Mouse (Mus musculus) left cerebral cortex, postnatal 10 days (tissue): ENCODE measurements at regions not wholly inside any gene's neighbourhood (a gene's known extent, or its start where the extent isn't known, plus 50 kb on each side); places are given as distances from the start of the nearest gene placed in this dataset.

Source experiments
- DNase-seq, 2 experiments: peaks; one replicate each; pipeline ENCODE4 v3.0.0; 2021 to 2022; ENCODE audit warnings: low spot score in 2 of 2, mixed read lengths in 1 of 2; ENCODE audit errors: extremely low spot score in 1 of 2
- intact Hi-C: fragments of 180-260 bp; cut with DNase I; formaldehyde crosslinking; loops from one replicate; pipeline ENCODE4 v1.15.1; 2025

DNA sequence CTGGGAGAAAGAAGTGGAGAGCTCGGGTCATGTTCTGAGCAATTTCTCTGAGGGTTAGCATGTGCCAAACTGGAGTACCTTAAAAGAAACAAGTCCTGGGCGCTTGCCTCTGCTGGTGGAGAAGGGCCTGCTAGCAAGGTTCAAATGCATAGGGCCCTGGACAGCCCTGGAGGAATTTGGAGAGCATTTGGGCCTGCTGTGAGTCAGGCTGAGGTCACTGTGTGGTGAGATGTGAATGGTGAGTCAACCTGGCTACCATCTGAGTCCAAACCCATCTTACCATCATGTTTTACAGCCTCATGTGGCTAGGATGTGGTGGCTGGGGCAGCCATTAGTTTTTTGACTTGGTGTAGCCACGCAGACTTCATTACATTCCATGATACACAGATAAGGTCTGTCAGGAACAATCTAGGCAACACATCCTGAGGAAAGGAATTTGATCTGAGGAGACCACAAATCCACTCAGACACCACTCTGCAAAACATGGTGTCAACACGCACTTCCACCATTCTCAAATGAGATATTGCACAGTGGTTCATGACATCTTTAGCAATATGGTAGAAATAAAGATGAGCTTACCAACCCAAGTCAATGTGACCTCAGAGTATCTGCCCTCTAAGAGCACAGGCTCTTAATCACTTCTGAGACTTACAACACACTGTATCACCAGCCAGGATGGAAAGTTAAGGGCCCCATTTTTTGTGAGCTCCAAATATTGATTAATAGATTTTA is 83.1 kb downstream of the Thbs2 start:
- no peak for DNase-seq
- intact Hi-C loops = no loop called here

DNA sequence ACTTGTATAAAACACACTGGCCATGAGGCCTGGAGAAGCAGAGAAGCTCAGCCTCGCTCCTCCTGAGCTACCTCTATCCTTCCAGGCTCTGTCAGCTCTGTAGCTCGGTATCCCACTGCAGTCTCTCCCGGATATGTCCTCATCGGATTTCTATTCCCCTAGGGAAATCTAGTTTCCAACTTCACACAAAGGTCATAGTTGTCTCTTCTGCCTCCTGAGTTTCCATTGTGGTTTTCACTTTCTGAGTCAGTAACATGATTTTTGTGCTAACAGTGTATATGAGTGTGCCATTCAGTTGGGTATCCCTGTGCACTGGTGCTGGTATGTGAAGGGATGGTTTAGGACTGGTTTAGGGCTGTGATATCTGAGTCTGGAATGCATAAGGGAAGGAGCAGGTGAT is 85.2 kb downstream of the Thbs2 start:
- DNase-seq = no peak
- intact Hi-C loops = no loop called here

DNA sequence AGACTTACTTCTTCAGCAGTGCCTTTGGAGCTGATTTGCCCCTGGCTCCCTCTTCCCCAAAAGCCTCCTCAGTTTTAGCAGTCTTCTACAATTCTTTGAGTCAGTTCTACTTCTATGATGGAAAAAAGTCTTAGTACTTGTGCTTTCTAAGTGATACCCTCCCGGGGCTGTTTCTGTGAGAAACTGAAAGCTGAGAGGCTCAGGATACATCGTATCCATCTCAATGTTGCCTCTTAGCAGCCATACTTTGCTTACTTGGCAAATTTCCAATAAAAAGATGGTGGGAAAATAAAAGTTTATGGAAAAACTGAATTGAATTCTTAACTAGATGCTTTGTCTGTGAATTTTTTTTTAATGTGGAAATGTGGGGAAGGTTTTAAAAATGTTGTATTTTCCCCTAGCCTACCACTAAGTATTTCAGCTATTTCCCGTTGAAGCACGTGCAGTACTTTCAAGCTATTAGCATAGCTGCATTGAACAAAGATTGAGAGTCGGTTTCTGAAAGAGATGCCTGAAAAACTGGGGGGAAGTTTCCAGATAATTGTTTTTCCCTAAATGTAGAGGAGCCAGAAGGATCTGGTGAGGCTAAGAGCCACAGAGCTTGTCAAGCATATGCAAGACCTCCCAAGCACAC is 87.6 kb downstream of the Thbs2 start:
- intact Hi-C loops = no loop called here
- no peak for DNase-seq

DNA sequence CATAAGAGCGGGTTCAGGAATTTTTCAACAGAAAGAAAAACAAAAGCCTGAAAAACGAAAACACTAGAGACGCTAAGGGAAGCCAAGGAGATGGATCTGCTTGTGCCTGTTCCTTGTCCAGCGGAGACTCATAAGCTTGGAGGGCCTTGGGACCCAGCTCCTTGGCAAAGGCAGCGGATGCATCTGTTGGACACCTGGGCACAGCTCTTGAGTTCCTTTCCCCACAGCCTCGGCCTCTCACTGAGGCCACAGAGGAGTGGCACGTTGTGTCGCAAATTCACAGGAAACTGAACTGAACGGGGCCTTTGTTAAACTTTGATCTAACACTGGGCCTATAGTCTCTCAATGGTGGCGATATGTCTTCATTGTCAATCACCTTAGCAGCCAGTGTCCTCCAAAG is 94.4 kb downstream of the Thbs2 start:
- intact Hi-C loops = no loop called here
- DNase-seq = no peak

DNA sequence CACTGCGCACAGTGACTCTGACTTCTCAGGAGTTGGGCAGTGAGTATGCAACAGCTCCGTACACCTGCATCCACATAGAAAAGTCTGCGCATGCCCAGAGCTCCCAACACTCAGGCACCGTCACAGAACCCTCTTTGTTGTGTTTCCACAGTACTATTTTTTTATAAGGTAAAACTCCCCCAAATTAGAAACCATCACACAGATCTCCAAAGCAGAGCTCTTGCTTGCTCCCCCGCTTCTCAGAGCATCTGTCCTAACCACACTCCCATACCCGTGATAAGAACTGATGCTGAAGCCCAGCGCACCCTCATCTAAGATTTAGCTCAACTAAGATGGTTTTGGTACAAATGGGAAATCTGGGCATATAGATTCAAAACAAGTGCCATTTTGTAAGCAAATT is 97.6 kb downstream of the Thbs2 start:
- DNase-seq = no peak
- intact Hi-C loops = no loop called here

DNA sequence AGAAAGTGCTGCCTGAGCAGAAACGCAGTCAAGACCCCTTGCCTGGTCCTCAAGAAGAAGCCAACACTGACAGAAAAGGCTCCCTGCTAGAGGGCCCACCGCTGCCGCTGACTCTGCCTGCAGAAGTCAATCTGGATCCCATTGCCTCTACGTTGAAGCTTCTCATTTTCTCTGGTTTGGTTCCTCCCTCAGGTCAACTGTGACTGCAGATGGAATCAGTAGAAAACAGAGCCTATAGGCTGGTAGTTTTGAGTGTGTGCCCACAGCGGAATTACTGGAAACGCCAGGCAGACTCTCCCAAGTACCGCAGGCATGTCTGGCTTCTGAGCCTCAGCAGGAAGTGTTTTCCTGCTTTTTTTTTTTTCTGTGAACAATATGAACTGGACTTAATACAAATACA is 98.5 kb downstream of the Thbs2 start:
- DNase-seq = no peak
- intact Hi-C loops = no loop called here

DNA sequence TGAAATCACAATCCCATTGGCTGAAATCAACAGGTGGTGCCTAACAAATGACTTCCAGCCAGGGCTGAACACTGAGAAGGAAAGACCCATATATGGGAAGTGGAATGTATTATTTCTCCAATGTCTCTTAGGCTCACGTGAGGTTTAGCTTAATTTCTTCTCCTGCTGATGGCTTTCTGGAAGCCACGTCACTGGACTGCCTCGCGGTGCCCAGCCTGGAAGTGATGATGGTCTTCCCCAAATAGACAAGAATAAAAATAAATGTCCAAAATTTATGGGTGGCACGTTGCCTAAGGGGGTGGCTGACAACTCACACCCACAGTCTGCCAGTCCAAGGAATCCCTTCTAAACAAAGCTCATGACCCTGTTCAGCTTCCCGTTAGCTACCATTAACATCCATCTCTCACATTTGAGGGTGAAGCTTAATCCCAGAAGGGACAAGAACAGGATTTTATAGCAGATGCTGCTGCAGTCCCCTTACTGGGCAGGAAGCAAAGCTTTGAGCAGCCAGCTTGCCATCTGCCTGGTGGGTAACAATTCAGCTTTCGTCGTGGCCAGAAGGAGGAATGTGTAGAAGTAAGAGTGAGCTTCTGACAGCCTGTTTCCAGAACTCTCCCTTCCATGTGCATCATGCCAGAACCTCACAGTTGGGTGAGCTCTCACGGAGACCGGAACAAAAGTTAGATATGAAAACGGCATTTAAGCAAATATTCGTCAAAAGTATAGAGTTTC is 105.8 kb downstream of the Thbs2 start:
- peak in 1 of 2 experiments; percentile 51 for DNase-seq
- intact Hi-C loops = no loop called here

DNA sequence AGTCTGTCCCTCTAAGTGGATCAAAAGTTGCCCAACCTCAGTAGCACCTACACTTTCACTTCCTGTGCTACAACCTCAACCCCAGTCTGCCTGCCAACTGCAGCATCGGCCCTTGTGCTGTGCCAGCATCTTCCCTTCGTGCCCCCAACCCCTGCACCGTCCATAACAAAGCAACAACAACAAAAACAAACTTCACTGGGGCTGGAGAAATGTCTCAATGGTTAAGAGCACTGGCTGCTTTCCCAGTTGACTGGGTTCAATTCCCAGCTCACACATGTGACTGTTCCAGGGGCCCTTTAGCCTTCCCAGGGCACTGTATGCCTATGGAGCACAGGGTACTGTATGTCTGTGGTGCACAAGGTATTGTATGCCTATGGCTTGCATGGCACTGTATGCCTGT is 114.4 kb downstream of the Thbs2 start:
- no peak for DNase-seq
- intact Hi-C loops = no loop called here

DNA sequence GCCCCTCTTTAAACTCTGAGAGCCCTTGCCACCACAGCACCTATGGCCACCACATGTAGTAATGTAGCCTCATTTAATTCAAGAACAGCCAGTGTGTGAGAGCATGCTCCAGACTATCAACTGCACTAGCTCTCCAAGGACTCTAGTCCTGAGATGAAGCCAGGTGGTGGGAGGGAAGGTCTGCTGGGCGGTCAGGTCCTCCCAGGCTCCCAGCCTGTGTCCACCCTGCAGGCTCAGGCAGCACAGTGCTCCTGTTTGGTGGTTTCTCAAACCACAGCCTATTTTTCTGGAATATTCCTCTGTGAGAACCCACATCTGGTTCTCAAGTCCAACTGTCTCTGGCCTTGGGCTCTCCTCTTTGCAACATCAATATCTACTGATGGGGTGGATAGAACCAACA is 115.3 kb downstream of the Thbs2 start:
- no peak for DNase-seq
- intact Hi-C loops = no loop called here

DNA sequence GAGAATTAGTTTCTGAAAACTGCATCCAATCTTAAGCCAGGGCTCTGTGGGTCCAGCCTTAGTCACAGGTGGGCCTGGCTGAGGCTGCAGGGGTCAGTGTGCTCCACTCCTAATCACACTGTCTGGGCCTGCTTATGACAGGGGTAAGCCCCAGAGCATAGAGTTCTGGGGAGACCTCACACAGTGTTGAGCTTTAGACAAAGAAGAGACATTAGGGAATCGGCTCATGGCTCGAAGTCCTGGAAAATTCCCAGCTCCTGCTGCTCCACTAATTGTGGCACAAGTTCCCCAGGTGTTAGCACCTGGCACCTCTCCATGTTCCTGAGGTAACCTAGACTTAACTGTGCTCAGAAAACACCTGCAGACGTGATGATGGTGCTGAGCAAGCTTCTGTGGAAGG is 115.8 kb downstream of the Thbs2 start:
- DNase-seq = no peak
- intact Hi-C loops = no loop called here

DNA sequence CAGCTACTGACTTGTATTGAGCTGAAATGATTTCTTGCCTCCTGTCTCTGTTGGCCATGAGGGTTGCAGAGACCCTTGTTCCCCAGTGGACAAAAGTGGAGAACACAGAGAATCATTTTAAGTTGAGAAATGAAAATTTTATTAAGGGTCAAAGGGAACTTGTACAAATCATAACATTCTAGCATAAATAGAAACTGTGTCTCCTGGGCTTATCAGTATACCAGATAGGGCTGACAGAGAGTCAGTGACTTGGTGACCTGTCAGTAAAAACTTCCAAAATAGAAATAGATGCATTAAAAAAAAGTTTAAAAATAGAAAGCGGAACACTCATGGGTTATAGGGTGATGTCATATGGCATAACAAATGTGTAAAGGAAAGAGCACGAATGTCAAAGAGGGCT is 117.9 kb downstream of the Thbs2 start:
- intact Hi-C loops = no loop called here
- DNase-seq = no peak

DNA sequence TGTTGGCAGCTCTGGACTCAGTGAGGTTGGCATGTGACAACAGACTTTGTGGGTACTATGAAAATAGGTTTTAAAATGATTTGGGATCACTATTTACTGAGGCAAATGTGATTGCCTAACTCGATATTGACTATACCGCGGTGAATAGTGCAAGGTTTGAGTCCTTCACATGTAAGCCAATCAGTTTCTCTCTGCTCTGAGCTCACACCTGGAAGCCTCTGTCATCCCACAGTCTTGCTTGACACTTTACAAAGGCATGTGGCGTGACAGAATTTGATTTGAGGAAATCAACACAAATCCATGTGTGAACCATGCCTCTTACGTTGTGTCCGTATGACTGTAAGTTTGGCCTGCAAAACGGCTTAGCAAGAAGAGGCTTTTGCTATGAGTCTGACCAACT is 122.9 kb downstream of the Thbs2 start:
- intact Hi-C loops = no loop called here
- no peak for DNase-seq

DNA sequence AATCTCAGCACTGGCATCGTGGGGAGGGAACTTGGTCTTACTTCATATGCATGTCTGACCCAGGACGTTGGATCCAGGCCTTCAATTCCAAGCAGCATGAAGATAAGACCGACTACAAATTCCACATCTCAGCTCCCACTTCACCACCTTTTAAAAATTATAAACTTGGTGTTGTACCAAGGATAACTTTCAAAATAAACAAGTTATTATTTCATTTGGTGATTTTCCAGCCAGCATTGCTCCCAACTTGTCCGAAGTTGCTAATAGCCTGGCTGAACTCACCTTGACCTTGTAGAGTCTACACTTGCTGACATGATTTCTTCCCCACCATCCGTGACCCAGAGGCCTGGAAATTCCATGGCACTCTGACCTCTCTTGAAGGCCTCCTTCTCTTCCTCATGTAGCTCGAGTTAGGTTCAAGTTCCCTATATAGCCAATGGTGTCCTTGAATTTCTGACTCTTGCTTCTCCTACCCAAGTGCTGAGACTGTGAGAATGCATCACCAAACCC is 123.7 kb downstream of the Thbs2 start:
- DNase-seq = no peak
- intact Hi-C loops = no loop called here

DNA sequence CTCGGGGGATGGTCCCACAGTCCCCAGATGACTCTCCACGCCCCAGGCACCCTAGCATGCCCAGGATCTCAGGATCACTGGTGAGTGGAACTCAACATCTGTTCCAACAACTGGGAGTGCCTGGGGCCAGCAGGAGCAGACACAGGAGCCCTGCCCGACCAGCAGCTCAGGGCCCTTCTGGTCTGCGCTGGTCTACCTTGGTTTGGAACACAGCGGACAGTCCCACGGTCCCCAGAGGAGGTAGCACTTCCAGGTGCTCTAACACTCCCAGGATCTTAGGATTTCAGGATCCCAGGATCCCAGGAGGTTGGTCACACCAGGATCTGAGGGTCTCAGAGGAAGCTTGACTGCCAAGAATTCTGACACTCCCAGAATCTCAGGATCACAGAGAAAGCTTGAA is 131.8 kb downstream of the Thbs2 start:
- no peak for DNase-seq
- intact Hi-C loops = no loop called here

DNA sequence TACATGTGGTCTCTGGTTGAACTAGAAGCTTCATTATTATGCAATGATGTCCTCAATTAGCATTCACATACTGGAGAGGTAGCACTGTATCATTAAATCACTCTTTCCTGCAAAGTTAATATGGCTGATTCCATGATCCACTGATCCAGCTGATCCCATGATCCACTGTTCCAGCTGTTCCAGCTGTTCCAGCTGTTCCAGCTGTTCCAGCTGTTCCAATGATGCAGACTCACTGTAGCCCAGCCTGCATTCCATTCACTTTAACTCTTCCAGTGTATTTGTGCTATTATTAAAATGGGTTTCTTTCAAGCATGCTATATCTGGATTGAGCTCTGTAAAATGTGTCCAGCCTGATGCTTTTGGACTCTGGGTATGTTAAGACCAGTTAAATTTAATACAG is 136.8 kb downstream of the Thbs2 start:
- intact Hi-C loops = no loop called here
- no peak for DNase-seq

DNA sequence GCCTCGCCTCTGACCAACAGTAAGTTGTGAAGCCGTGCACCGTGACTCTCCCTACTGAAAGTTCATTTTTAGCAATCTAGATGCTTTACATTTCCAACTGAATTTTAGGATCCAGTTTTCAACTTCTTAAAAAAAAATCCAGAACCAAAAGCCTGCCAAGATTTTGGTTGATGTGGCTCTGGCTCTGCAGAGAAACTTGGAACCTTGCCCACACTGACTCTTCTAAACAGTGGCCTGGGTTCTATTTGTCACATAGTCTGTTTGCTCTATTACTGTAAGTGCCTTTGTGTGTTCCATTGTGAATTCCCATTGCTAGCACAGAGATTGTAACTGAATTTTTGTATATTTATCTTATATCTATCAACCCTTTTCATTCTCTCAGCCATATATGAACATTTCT is 140.8 kb downstream of the Thbs2 start:
- intact Hi-C loops = no loop called here
- DNase-seq = no peak

DNA sequence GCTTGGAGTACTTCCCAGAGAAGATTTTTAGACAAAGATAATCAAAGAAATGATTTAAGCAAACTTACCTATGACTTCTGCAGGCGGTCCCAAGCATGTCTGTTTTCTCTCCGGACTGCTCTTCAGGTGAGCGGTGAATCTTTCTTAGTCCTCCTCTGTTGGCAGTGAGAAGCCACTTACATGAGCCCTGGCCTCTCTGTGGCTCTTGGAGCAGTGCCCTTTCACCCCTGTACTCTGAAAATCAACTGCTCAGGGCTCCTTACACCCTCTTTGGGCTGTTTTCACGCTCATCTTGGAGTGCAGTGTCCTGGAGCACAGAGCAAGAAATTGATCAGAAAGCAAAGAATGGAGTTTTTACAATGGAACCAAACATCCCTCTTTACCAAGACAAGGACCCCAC is 142.0 kb downstream of the Thbs2 start:
- intact Hi-C loops = no loop called here

DNA sequence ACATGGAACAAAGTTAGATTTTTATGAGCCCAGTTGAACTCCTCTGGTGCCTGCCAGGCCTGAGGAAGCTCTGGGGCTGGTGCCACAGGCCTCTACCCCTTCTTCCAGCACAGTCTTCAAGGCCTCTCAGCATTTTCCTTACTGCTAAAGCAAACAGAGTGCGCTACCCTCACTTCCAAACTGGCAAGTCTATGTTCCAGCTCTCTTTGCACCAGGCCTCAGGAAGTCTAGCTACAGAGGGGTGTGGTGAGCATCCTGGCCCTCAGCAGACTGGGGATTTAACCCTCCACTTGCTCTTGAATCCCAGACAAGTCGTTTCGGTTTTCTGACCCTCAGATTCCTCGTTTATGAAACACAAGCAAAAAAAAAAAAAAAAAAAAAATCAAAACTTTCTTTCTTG is 142.4 kb downstream of the Thbs2 start:
- intact Hi-C loops = no loop called here

More for the DNA sequence above, 142.0 kb downstream of the Thbs2 start:
- no peak for DNase-seq

DNA sequence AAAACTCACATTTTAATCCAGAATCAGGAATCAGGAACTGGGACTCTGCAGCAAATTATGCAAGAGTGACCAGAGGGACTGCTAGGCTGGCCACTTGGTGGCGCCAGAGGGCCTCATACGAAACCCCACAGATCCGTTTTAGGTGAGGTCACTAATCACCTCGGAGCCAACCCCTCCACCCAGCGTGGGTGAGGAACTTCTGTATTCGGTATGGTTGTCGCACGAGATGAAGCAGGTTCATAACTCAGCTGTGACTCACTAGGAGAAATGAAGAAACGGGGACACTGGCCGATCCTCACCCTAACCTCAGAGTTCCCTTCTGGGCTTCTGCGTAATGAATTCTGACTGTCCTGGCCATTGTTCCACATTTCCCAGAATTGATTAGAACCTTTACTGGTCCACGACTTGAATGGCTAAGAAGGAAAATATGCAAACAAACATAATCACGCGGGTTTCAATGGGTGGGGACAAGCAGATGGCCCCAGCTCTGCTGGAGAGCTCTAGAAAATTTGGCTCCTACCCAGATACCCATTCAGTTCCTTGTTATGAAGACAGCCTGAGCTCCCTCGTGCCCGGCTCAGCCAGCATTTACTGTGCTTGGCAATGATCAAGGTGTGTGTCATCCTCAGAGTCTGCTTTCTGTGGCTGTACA is 148.1 kb downstream of the Thbs2 start:
- intact Hi-C loops = loop anchor here (2.0 kb wide), 1 partner anchor 359 kb away; no protein-coding TSS in a partner anchor
- peak; percentile 59 to 88 for DNase-seq

More for the DNA sequence above, 142.4 kb downstream of the Thbs2 start:
- no peak for DNase-seq
